24 mouse cellular contexts compared by ENCODE assay signal in the genomic region with DNA sequence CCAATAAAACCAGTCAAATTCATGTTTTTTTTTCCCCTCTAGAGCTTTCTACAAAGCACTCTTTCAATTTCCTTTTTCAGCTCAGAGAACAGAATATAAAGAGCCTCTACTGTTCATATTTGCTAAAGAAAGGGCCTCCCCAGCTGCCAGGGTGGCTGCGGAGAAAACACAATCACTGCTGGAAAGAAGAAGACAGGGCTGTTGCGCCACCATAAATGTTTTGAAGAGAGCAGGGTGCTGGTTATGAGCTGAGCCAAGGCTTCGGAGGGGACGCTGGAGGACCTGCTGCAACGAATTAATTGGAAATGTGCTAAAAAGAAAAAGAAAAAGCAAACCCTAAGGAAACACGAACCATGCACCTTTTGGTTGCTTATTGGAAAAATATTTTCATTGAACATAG.
DNase-seq lines count a peak whose midpoint lies in the region; ATAC-seq and TF ChIP-seq lines count a peak whose summit lies in the region.
"Had no signal": no experiment of that assay in that cellular context is flagged by ENCODE, and none has a peak within 500 bp of the region (broad histone marks: within the 10 kb centered on the region; RNA-seq: fewer than 3 reads in every experiment).

No protein-coding gene starts in this region.

- H3K9me3 ChIP-seq in heart, embryonic 10.5 days: no peaks in the 10 kb centered on the region
- H3K9me3 ChIP-seq in embryonic facial prominence, embryonic 13.5 days: no peaks in the 10 kb centered on the region; the same call in 1 of the 2 replicates
- H3K9me3 ChIP-seq in lung, embryonic 14.5 days (ENCODE audit: low read depth, low read length): no peaks in the 10 kb centered on the region
- no peaks in the 10 kb centered on the region for H3K9me3 ChIP-seq in hindbrain, embryonic 13.5 days
- H3K9me3 ChIP-seq: forebrain, embryonic 15.5 days; neural tube, embryonic 13.5 days had no signal

- H3K27me3 ChIP-seq in heart, embryonic 10.5 days (ENCODE audit: insufficient read depth, poor library complexity, severe bottlenecking): no peaks in the 10 kb centered on the region
- H3K27me3 ChIP-seq in embryonic facial prominence, embryonic 13.5 days: no peaks in the 10 kb centered on the region
- H3K27me3 ChIP-seq in lung, embryonic 14.5 days (ENCODE audit: insufficient read depth, low read length): no peaks in the 10 kb centered on the region
- H3K27me3 ChIP-seq in hindbrain, embryonic 13.5 days: no peaks in the 10 kb centered on the region
- H3K27me3 ChIP-seq: forebrain, embryonic 15.5 days; neural tube, embryonic 13.5 days had no signal

- peaks cover 32% of the 10 kb centered on the region for H3K4me1 ChIP-seq in heart, embryonic 10.5 days
- H3K4me1 ChIP-seq in embryonic facial prominence, embryonic 13.5 days: peaks cover 28% of the 10 kb centered on the region
- H3K4me1 ChIP-seq in lung, embryonic 14.5 days (ENCODE audit: insufficient read depth): peaks cover 31% of the 10 kb centered on the region
- peaks cover 15% of the 10 kb centered on the region for H3K4me1 ChIP-seq in hindbrain, embryonic 13.5 days (replicated peaks)

- DNase-seq in heart, embryonic 10.5 days (ENCODE audit: low spot score): no peak
- no peak for DNase-seq in heart, adult 18-20 months
- peak; percentile 13 for DNase-seq in lung, embryonic 14.5 days
- peak; percentile 44 for DNase-seq in lung, postnatal 25 days (ENCODE audit: low spot score)
- DNase-seq: adrenal gland, postnatal 25 days; cerebellum, adult 9-10 months; gastrocnemius, postnatal 10 days; heart, adult 2 months; kidney, postnatal 4 days; liver, postnatal 0 days; retina, postnatal 1 day; right cerebral cortex, postnatal 4 days; thymus, postnatal 14 days had no signal

- WGBS in heart, embryonic 10.5 days: 81% methylated on average over 6 of the region's 6 CpGs
- WGBS in embryonic facial prominence, embryonic 13.5 days: 66% methylated on average over 6 of the region's 6 CpGs
- 60% methylated on average over 6 of the region's 6 CpGs for WGBS in lung, embryonic 14.5 days
- 72% methylated on average over 6 of the region's 6 CpGs for WGBS in hindbrain, embryonic 13.5 days

- no peak overlapping the region for H3K4me3 ChIP-seq in heart, embryonic 10.5 days
- no peak overlapping the region for H3K4me3 ChIP-seq in embryonic facial prominence, embryonic 13.5 days
- H3K4me3 ChIP-seq in lung, embryonic 14.5 days (ENCODE audit: low read depth, low read length): no peak overlapping the region
- H3K4me3 ChIP-seq in hindbrain, embryonic 13.5 days: no peak overlapping the region
- H3K4me3 ChIP-seq: forebrain, embryonic 15.5 days; heart, adult 2 months; left cerebral cortex, adult 2 months; myocyte; neural tube, embryonic 13.5 days had no signal

- no peak overlapping the region for H3K4me2 ChIP-seq in embryonic facial prominence, embryonic 13.5 days
- H3K4me2 ChIP-seq in lung, embryonic 14.5 days: no peak overlapping the region
- no peak overlapping the region for H3K4me2 ChIP-seq in hindbrain, embryonic 13.5 days
- H3K4me2 ChIP-seq: forebrain, embryonic 15.5 days; liver, embryonic 11.5 days; neural tube, embryonic 13.5 days had no signal

- 0 out of 2 replicates have a peak overlapping the region, but pooled peaks have one; percentile 76 for H3K27ac ChIP-seq in heart, embryonic 10.5 days
- peak overlapping the region; percentile 39; the same call in 1 of the 2 replicates for H3K27ac ChIP-seq in embryonic facial prominence, embryonic 13.5 days
- peak overlapping the region; percentile 70; the same call in 1 of the 2 replicates for H3K27ac ChIP-seq in lung, embryonic 14.5 days (ENCODE audit: low read depth)
- H3K27ac ChIP-seq in hindbrain, embryonic 13.5 days: no peak overlapping the region
- H3K27ac ChIP-seq: forebrain, embryonic 15.5 days; heart, adult 2 months; left cerebral cortex, adult 2 months had no signal

- no peak overlapping the region for H3K9ac ChIP-seq in embryonic facial prominence, embryonic 13.5 days
- H3K9ac ChIP-seq in lung, embryonic 14.5 days: no peak overlapping the region
- H3K9ac ChIP-seq in hindbrain, embryonic 13.5 days: no peak overlapping the region
- H3K9ac ChIP-seq: forebrain, embryonic 15.5 days; liver, postnatal 0 days; neural tube, embryonic 13.5 days had no signal

- no peaks in the 10 kb centered on the region for H3K36me3 ChIP-seq in heart, embryonic 10.5 days
- H3K36me3 ChIP-seq in embryonic facial prominence, embryonic 13.5 days: no peaks in the 10 kb centered on the region
- H3K36me3 ChIP-seq in lung, embryonic 14.5 days (ENCODE audit: insufficient read depth): no peaks in the 10 kb centered on the region
- H3K36me3 ChIP-seq in hindbrain, embryonic 13.5 days: no peaks in the 10 kb centered on the region
- H3K36me3 ChIP-seq: forebrain, embryonic 15.5 days; neural tube, embryonic 13.5 days had no signal

- no peak for ATAC-seq in embryonic facial prominence, embryonic 13.5 days (ENCODE audit: insufficient number of reproducible peaks, insufficient read depth, low FRiP score, low TSS enrichment, low read depth)
- no peak for ATAC-seq in lung, embryonic 14.5 days (ENCODE audit: insufficient read depth)
- ATAC-seq in hindbrain, embryonic 13.5 days (ENCODE audit: low FRiP score): no peak
- ATAC-seq in inflammation-experienced regulatory T-cells, adult 6 months: no peak
- ATAC-seq: forebrain, embryonic 15.5 days; hindbrain, embryonic 16.5 days; intestine, embryonic 16.5 days; liver, postnatal 0 days; midbrain, embryonic 16.5 days had no signal

- no peak for TF ChIP-seq CTCF in lung, embryonic 14.5 days (IDR thresholded peaks at IDR 0.05; ENCODE audit: low read depth)

Comparison
In these comparisons a context has a peak if more than half of its experiments do, and no peak if none do; other contexts are left out.
1. DNase-seq: peak in lung, embryonic 14.5 days (single experiment) and lung, postnatal 25 days (single experiment); none in heart, embryonic 10.5 days (single experiment) and heart, adult 18-20 months (0 of 2).